ENCODE assay signal across 8 mouse cellular contexts in genomic region chr19:40345684-40346083, GRCm38 (mm10).
DNase-seq lines count a peak whose midpoint lies in the region; ATAC-seq and TF ChIP-seq lines count a peak whose summit lies in the region.

No protein-coding gene starts in this region.

- H3K36me3 ChIP-seq in liver, embryonic 12.5 days: peaks cover 15% of the 10 kb centered on the region
- no peaks in the 10 kb centered on the region for H3K36me3 ChIP-seq in hindbrain, postnatal 0 days (ENCODE audit: insufficient read depth, low read length)
- no peaks in the 10 kb centered on the region for H3K36me3 ChIP-seq in liver, embryonic 16.5 days (ENCODE audit: control insufficient read depth, insufficient read depth)

- no peaks in the 10 kb centered on the region for H3K27me3 ChIP-seq in liver, embryonic 12.5 days (replicated peaks)
- H3K27me3 ChIP-seq in hindbrain, postnatal 0 days (ENCODE audit: insufficient read depth, low read length): no peaks in the 10 kb centered on the region
- no peaks in the 10 kb centered on the region for H3K27me3 ChIP-seq in liver, embryonic 16.5 days (ENCODE audit: control insufficient read depth, insufficient read depth, low read depth, low read length)

- no peaks in the 10 kb centered on the region for H3K9me3 ChIP-seq in liver, embryonic 12.5 days (replicated peaks)
- no peaks in the 10 kb centered on the region for H3K9me3 ChIP-seq in hindbrain, postnatal 0 days (ENCODE audit: low read length)
- H3K9me3 ChIP-seq in liver, embryonic 16.5 days (replicated peaks; ENCODE audit: control insufficient read depth, low read length): no peaks in the 10 kb centered on the region

- TF ChIP-seq CTCF in hindbrain, postnatal 0 days (IDR thresholded peaks at IDR 0.05; ENCODE audit: low read depth): peak; percentile 93

- no peak for ATAC-seq in liver, embryonic 12.5 days
- ATAC-seq in hindbrain, postnatal 0 days: 0 out of 2 replicates have a peak, but pooled peaks have one; percentile 33
- peak; percentile 27; the same call in 1 of the 2 replicates for ATAC-seq in liver, embryonic 16.5 days (ENCODE audit: low read depth)

- DNase-seq in liver: peak; percentile 70
- DNase-seq in NIH3T3 (ENCODE audit: low read depth): peak; percentile 77
- peak; percentile 65 for DNase-seq in cerebellum, postnatal 36 days
- peak; percentile 83 for DNase-seq in hindbrain, postnatal 0 days (ENCODE audit: low spot score)
- DNase-seq in spleen, adult 12 weeks (ENCODE audit: low spot score): peak; percentile 58
- no peak for DNase-seq in urinary bladder, postnatal 10 days (ENCODE audit: low spot score)

- no peak overlapping the region for H3K4me2 ChIP-seq in liver, embryonic 12.5 days
- H3K4me2 ChIP-seq in hindbrain, postnatal 0 days (ENCODE audit: low read depth, low read length): no peak overlapping the region
- no peak overlapping the region for H3K4me2 ChIP-seq in liver, embryonic 16.5 days (ENCODE audit: low read depth, low read length)

- H3K9ac ChIP-seq in liver, embryonic 12.5 days: no peak overlapping the region
- H3K9ac ChIP-seq in hindbrain, postnatal 0 days (replicated peaks; ENCODE audit: low read length): no peak overlapping the region
- no peak overlapping the region for H3K9ac ChIP-seq in liver, embryonic 16.5 days (ENCODE audit: low read depth, low read length)

- no peaks in the 10 kb centered on the region for H3K4me1 ChIP-seq in liver, embryonic 12.5 days
- peaks cover 5% of the 10 kb centered on the region; the same call in 1 of the 2 replicates for H3K4me1 ChIP-seq in hindbrain, postnatal 0 days (ENCODE audit: insufficient read depth, low read length)
- H3K4me1 ChIP-seq in liver, embryonic 16.5 days (ENCODE audit: control insufficient read depth, low read depth, low read length): no peaks in the 10 kb centered on the region

- WGBS in liver, embryonic 12.5 days (ENCODE audit: insufficient replicate concordance): 11% methylated on average over 5 of the region's 5 CpGs
- 16% methylated on average over 5 of the region's 5 CpGs for WGBS in hindbrain, postnatal 0 days
- WGBS in liver, embryonic 16.5 days (ENCODE audit: insufficient replicate concordance): 8% methylated on average over 5 of the region's 5 CpGs

- H3K4me3 ChIP-seq in liver, embryonic 12.5 days: no peak overlapping the region
- no peak overlapping the region for H3K4me3 ChIP-seq in hindbrain, postnatal 0 days (ENCODE audit: low read length)
- no peak overlapping the region for H3K4me3 ChIP-seq in liver, embryonic 16.5 days (ENCODE audit: low read depth, low read length)

- no peak overlapping the region for H3K27ac ChIP-seq in liver, embryonic 12.5 days
- peak overlapping the region; percentile 21; the same call in 1 of the 2 replicates for H3K27ac ChIP-seq in hindbrain, postnatal 0 days
- H3K27ac ChIP-seq in liver, embryonic 16.5 days (ENCODE audit: low read length): no peak overlapping the region
